Mouse (Mus musculus) erythroblast, adult 5-6 weeks (primary cell): ENCODE measurements around the gene Polr3f. TPM values are rescaled to one million over a fixed set of nuclear protein-coding genes. Genes with fewer than 3 reads are reported as not detected.
A peak's percentile ranks its signal among the peaks of the same experiment; 100 is the strongest.

ENCODE experiments used
- ATAC-seq: replicated peaks from 2 replicates; pipeline ENCODE4 v1.8.0; 2016; ENCODE audit warnings: moderate number of reproducible peaks, mild to moderate bottlenecking, moderate TSS enrichment, inconsistent platforms; ENCODE audit not compliant: poor library complexity, low FRiP score, severe bottlenecking
- total RNA-seq, 2 experiments: library from RNA; stranded (forward) in 1 of 2; stranded (reverse) in 1 of 2; fragments of 150-400 nt in 1 of 2; fragments of 200-764, 138-1000 nt in 1 of 2; gene quantifications; 2 replicates each; pipeline versions ENCODE4 v1.2.3 to v1.2.4; 2015 to 2017; ENCODE audit warnings: low replicate concordance in 2 of 2

Polr3f gene
- total RNA-seq, 2 experiments from 2014 or later, result 5.9 to 20.2 TPM

- ATAC-seq, result peak; percentile 97
These were observed 28.5 kb downstream of the Polr3f start, which contains the start of gene Sec23b for GRCm38 (mm10) chr2:144555820-144556552. Gene Sec23b, plus strand, starts transcription at chr2:144556229.

- no peak for ATAC-seq
These were observed 61.2 kb downstream of the Polr3f start for GRCm38 (mm10) chr2:144588723-144589122.

Other genes starting within 250 kb of the Polr3f start
- not detected in 2 replicates for gene Ovol2, start 195.6 kb upstream of the Polr3f start, total RNA-seq (2015; ENCODE audit: low replicate concordance)
- not detected in 2 replicates for gene Ovol2, start 195.6 kb upstream of the Polr3f start, total RNA-seq (2017; ENCODE audit: low replicate concordance)
- gene Kat14, start 158.7 kb upstream of the Polr3f start, total RNA-seq (2015; ENCODE audit: low replicate concordance), result 7.1 and 8.6 TPM in 2 replicates
- 9.5 and 13.5 TPM in 2 replicates for gene Kat14, start 158.7 kb upstream of the Polr3f start, total RNA-seq (2017; ENCODE audit: low replicate concordance)
- not detected in 2 replicates for gene Pet117, start 158.7 kb upstream of the Polr3f start, total RNA-seq (2015; ENCODE audit: low replicate concordance)
- 5.4 TPM in 1 of 2 replicates, not detected in the other for gene Pet117, start 158.7 kb upstream of the Polr3f start, total RNA-seq (2017; ENCODE audit: low replicate concordance)
- gene Dzank1, start 304 bp upstream of the Polr3f start, total RNA-seq (2015; ENCODE audit: low replicate concordance), result not detected in 2 replicates
- 0.14 TPM in 1 of 2 replicates, not detected in the other for gene Dzank1, start 304 bp upstream of the Polr3f start, total RNA-seq (2017; ENCODE audit: low replicate concordance)
- gene Rbbp9, start 23.2 kb downstream of the Polr3f start, total RNA-seq (2015; ENCODE audit: low replicate concordance), result 1.3 and 2.3 TPM in 2 replicates
- 0.56 and 2.4 TPM in 2 replicates for gene Rbbp9, start 23.2 kb downstream of the Polr3f start, total RNA-seq (2017; ENCODE audit: low replicate concordance)
- 7.1 and 13.6 TPM in 2 replicates for gene Sec23b, start 28.5 kb downstream of the Polr3f start, total RNA-seq (2015; ENCODE audit: low replicate concordance)
- 19.1 and 20.4 TPM in 2 replicates for gene Sec23b, start 28.5 kb downstream of the Polr3f start, total RNA-seq (2017; ENCODE audit: low replicate concordance)
- 6.1 and 15.4 TPM in 2 replicates for gene Smim26, start 66.3 kb downstream of the Polr3f start, total RNA-seq (2015; ENCODE audit: low replicate concordance)
- gene Smim26, start 66.3 kb downstream of the Polr3f start, total RNA-seq (2017; ENCODE audit: low replicate concordance), result not detected in 2 replicates
- 1.2 and 3.1 TPM in 2 replicates for gene Dtd1, start 72.2 kb downstream of the Polr3f start, total RNA-seq (2015; ENCODE audit: low replicate concordance)
- gene Dtd1, start 72.2 kb downstream of the Polr3f start, total RNA-seq (2017; ENCODE audit: low replicate concordance), result 6.0 and 10.4 TPM in 2 replicates